Comparison of ENCODE assay signal across 8 mouse cellular contexts in genomic region chr6:99028161-99028988, GRCm38 (mm10).
DNase-seq lines count a peak whose midpoint lies in the region; ATAC-seq and TF ChIP-seq lines count a peak whose summit lies in the region.

No protein-coding gene starts in this region.

- no peaks in the 10 kb centered on the region for H3K9me3 ChIP-seq in intestine, embryonic 16.5 days (ENCODE audit: control insufficient read depth, low read length)
- H3K9me3 ChIP-seq in liver, postnatal 0 days (ENCODE audit: low read length), result no peaks in the 10 kb centered on the region
- H3K9me3 ChIP-seq in neural tube, embryonic 12.5 days, result no peaks in the 10 kb centered on the region

- DNase-seq in cerebellum, postnatal 10 days, result peak; percentile 70 to 82
- no peak for DNase-seq in cerebellum, postnatal 36 days
- DNase-seq in gastrocnemius, postnatal 36 days, result peak; percentile 28 to 37
- DNase-seq in liver, postnatal 0 days, result peak; percentile 62
- peak; percentile 64 for DNase-seq in testis, postnatal 10 days (ENCODE audit: low spot score)

- TF ChIP-seq EP300 in liver, postnatal 0 days (IDR thresholded peaks at IDR 0.05; ENCODE audit: low read depth), result no peak

- intact Hi-C loops in gastrocnemius, postnatal 36 days (cut with DNase I), result no loop called here

- peaks cover 4% of the 10 kb centered on the region; the same call in 1 of the 2 replicates for H3K4me1 ChIP-seq in bone marrow, adult 2 months (ENCODE audit: control insufficient read depth, insufficient read depth, low read length)
- H3K4me1 ChIP-seq in intestine, embryonic 16.5 days (ENCODE audit: control insufficient read depth, insufficient read depth, low read length), result peaks cover 41% of the 10 kb centered on the region
- H3K4me1 ChIP-seq in liver, postnatal 0 days (ENCODE audit: insufficient read depth), result peaks cover 47% of the 10 kb centered on the region
- peaks cover 50% of the 10 kb centered on the region for H3K4me1 ChIP-seq in neural tube, embryonic 12.5 days

- H3K4me3 ChIP-seq in bone marrow, adult 2 months (replicated peaks; ENCODE audit: control insufficient read depth, low read depth, low read length), result peak overlapping the region; percentile 82
- H3K4me3 ChIP-seq in intestine, embryonic 16.5 days (ENCODE audit: low read length), result peak overlapping the region; percentile 79
- H3K4me3 ChIP-seq in liver, postnatal 0 days (ENCODE audit: low read depth, low read length), result peak overlapping the region; percentile 67
- peak overlapping the region; percentile 70 for H3K4me3 ChIP-seq in neural tube, embryonic 12.5 days

- no peak for TF ChIP-seq CTCF in bone marrow, adult 2 months (IDR thresholded peaks at IDR 0.05; ENCODE audit: control insufficient read depth, insufficient read depth, low read length)
- TF ChIP-seq CTCF in liver, postnatal 0 days (IDR thresholded peaks at IDR 0.05; ENCODE audit: low read depth), result no peak

- WGBS in bone marrow, adult 2 months, result 1% methylated on average over 60 of the region's 87 CpGs
- under 1% methylated on average over 84 of the region's 87 CpGs for WGBS in intestine, embryonic 16.5 days
- 2% methylated on average over 54 of the region's 87 CpGs for WGBS in liver, postnatal 0 days (ENCODE audit: insufficient replicate concordance)
- under 1% methylated on average over 87 of the region's 87 CpGs for WGBS in neural tube, embryonic 12.5 days

- H3K27me3 ChIP-seq in intestine, embryonic 16.5 days (replicated peaks; ENCODE audit: control insufficient read depth, insufficient read depth, low read length), result no peaks in the 10 kb centered on the region
- no peaks in the 10 kb centered on the region for H3K27me3 ChIP-seq in liver, postnatal 0 days (ENCODE audit: insufficient read depth, low read length)
- no peaks in the 10 kb centered on the region for H3K27me3 ChIP-seq in neural tube, embryonic 12.5 days (replicated peaks)

- peak; percentile 94 for ATAC-seq in intestine, embryonic 16.5 days
- ATAC-seq in liver, postnatal 0 days, result peak; percentile 69
- ATAC-seq in neural tube, embryonic 12.5 days (ENCODE audit: low FRiP score, low read depth), result peak; percentile 94

- peak overlapping the region; percentile 70 for H3K4me2 ChIP-seq in intestine, embryonic 16.5 days (ENCODE audit: low read depth, low read length)
- peak overlapping the region; percentile 83 for H3K4me2 ChIP-seq in liver, postnatal 0 days (ENCODE audit: low read depth, low read length)
- peak overlapping the region; percentile 75 for H3K4me2 ChIP-seq in neural tube, embryonic 12.5 days (replicated peaks)

- H3K27ac ChIP-seq in bone marrow, adult 2 months (ENCODE audit: control insufficient read depth, insufficient read depth, low read depth, low read length, poor library complexity), result peak overlapping the region; percentile 60
- H3K27ac ChIP-seq in intestine, embryonic 16.5 days (ENCODE audit: low read length), result peak overlapping the region; percentile 95
- peak overlapping the region; percentile 80 for H3K27ac ChIP-seq in liver, postnatal 0 days (ENCODE audit: low read depth)
- H3K27ac ChIP-seq in neural tube, embryonic 12.5 days, result peak overlapping the region; percentile 77

- no peaks in the 10 kb centered on the region for H3K36me3 ChIP-seq in intestine, embryonic 16.5 days (ENCODE audit: control insufficient read depth, insufficient read depth, low read length)
- no peaks in the 10 kb centered on the region for H3K36me3 ChIP-seq in liver, postnatal 0 days (replicated peaks; ENCODE audit: insufficient read depth, low read length)
- no peaks in the 10 kb centered on the region for H3K36me3 ChIP-seq in neural tube, embryonic 12.5 days

- H3K9ac ChIP-seq in intestine, embryonic 16.5 days (ENCODE audit: low read depth, low read length), result peak overlapping the region; percentile 93
- H3K9ac ChIP-seq in liver, postnatal 0 days (replicated peaks), result peak overlapping the region; percentile 77
- H3K9ac ChIP-seq in neural tube, embryonic 12.5 days, result peak overlapping the region; percentile 83

- no peak for TF ChIP-seq POLR2A in bone marrow, adult 2 months (IDR thresholded peaks at IDR 0.05; ENCODE audit: borderline replicate concordance, control insufficient read depth, low read depth, low read length)

Comparison
In these comparisons a context has a peak if more than half of its experiments do, and no peak if none do; other contexts are left out.
1. DNase-seq: peak in cerebellum, postnatal 10 days (2 of 2), gastrocnemius, postnatal 36 days (2 of 2), liver, postnatal 0 days (single experiment) and testis, postnatal 10 days (single experiment); none in cerebellum, postnatal 36 days (0 of 2).
2. Peak in every context shown above with its lines, with median percentiles within 50 percentile points of each other: H3K27ac ChIP-seq, H3K4me3 ChIP-seq, ATAC-seq, H3K4me2 ChIP-seq and H3K9ac ChIP-seq.